Mouse (Mus musculus): ENCODE data around the gene Etv6.

GRCm38 (mm10) chr6:134155900-134156623, 120.6 kb downstream of the Etv6 start:
- TF ChIP-seq MAZ (IDR thresholded peaks at IDR 0.05; ENCODE audit: low read depth, low read length) = no peak
- no peak for TF ChIP-seq POLR2A (IDR thresholded peaks at IDR 0.05; ENCODE audit: control insufficient read depth in 1 of 2, insufficient read depth in 1 of 2, low read depth in 1 of 2, low read length in 2 of 2, poor library complexity in 1 of 2)
- no peak for TF ChIP-seq CTCF (IDR thresholded peaks at IDR 0.05 in 2 of 3, conservative IDR thresholded peaks at IDR 0.05 in 1 of 3; ENCODE audit: control insufficient read depth in 1 of 3, insufficient read depth in 1 of 3, low read depth in 2 of 3, low read length in 3 of 3, poor library complexity in 1 of 3, severe bottlenecking in 1 of 3)
- TF ChIP-seq POLR2AphosphoS2 (IDR thresholded peaks at IDR 0.05; ENCODE audit: low read length) = no peak
- TF ChIP-seq EP300 (IDR thresholded peaks at IDR 0.05; ENCODE audit: low read depth in 1 of 2, low read length in 2 of 2) = no peak
